Mouse (Mus musculus) small intestine, adult 2 months (tissue): Measurements from ENCODE around the gene Aes.

Experiments used
- CTCF ChIP-seq: fragments of 200-500 bp; IDR thresholded peaks from 2 replicates; pipeline ENCODE4 v1.5.1; 2012; ENCODE audit warnings: low read depth, mild to moderate bottlenecking, control low read depth, inconsistent platforms, low read length, moderate library complexity, mixed read lengths; ENCODE audit not compliant: insufficient replicate concordance, insufficient read length; ENCODE audit errors: extremely low read depth
- POLR2A ChIP-seq: fragments of 200-500 bp; IDR thresholded peaks from 2 replicates; pipeline ENCODE4 v1.6.1; 2012; ENCODE audit warnings: low read depth, mild to moderate bottlenecking, control low read depth, inconsistent platforms, low read length, moderate library complexity

GRCm38 (mm10) chr10:81593935-81594334 lies 34.6 kb downstream of the Aes start:
- TF ChIP-seq CTCF: no peak
- no peak for TF ChIP-seq POLR2A
